Mouse (Mus musculus) midbrain, embryonic 14.5 days (tissue): Measurements from ENCODE around the gene Bmp8a. TPM values are rescaled to one million over a fixed set of nuclear protein-coding genes. Genes with fewer than 3 reads are reported as not detected.

Experiments
- polyA plus RNA-seq: library from polyadenylated mRNA; unstranded; fragments of >200 nt; fragmentation: Nextera tagmentation; extraction: Ambion mirVana; gene quantifications from 2 replicates; pipeline ENCODE4 v1.2.1, GENCODE M21; 2014

Gene Bmp8a
- polyA plus RNA-seq, 1 experiment from 2014 or later, result 0.11 TPM

Other genes starting within 250 kb of the Bmp8a start
- gene Bmp8b, start 238.1 kb downstream of the Bmp8a start, polyA plus RNA-seq, result 0.08 and 0.25 TPM in 2 replicates
- gene Oxct2b, start 227.0 kb downstream of the Bmp8a start, polyA plus RNA-seq, result 0.30 and 0.55 TPM in 2 replicates
- gene Ppie, start 203.3 kb downstream of the Bmp8a start, polyA plus RNA-seq, result 61.7 and 65.7 TPM in 2 replicates
- 35.4 and 43.3 TPM in 2 replicates for gene Hpcal4, start 160.0 kb downstream of the Bmp8a start, polyA plus RNA-seq
- gene Nt5c1a, start 141.7 kb downstream of the Bmp8a start, polyA plus RNA-seq, result not detected in 2 replicates
- 3.0 and 7.3 TPM in 2 replicates for gene Heyl, start 109.7 kb downstream of the Bmp8a start, polyA plus RNA-seq
- 31.3 and 33.6 TPM in 2 replicates for gene Pabpc4, start 80.9 kb downstream of the Bmp8a start, polyA plus RNA-seq
- 0.16 TPM in 1 of 2 replicates, not detected in the other for gene Oxct2a, start 19.6 kb downstream of the Bmp8a start, polyA plus RNA-seq